Mouse (Mus musculus) erythroblast, embryonic 14.5 days (primary cell): ENCODE measurements around the gene Dync2li1.

ENCODE experiments used
- GATA1 ChIP-seq: IDR thresholded peaks from 2 replicates; pipeline ENCODE4 v1.6.1; 2012; ENCODE audit warnings: low read length, inconsistent platforms, mixed read lengths
- TAL1 ChIP-seq: IDR thresholded peaks from 3 replicates; pipeline ENCODE4 v1.6.1; 2012; ENCODE audit warnings: low read length, inconsistent platforms, mixed read lengths

DNA sequence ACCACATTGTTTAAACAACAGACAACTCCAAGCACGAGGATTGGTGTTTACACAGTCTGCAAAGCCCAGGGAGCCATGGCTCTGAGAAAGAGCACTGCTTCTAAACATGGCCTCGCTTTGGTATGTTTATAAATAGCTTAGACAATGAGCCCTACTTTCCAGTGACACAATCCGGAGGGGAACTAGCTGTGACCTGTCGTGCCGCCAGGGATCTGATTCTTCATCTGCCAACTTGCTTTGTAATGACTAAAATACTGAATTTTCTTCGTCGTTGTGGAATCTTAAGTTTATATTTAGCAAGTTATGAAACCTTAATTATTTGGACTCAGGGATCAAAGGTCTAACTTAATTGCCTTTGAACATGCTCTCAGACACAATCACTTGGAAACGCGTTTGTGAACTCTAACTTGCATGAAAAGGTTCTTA, 23.1 kb upstream of the Dync2li1 start:
- TF ChIP-seq TAL1 (no peak), GATA1 (no peak)
